Comparison of ENCODE assay signal across 8 mouse cellular contexts in genomic region chr13:51847979-51848480, GRCm38 (mm10). TPM values are rescaled to one million over a fixed set of nuclear protein-coding genes. Genes with fewer than 3 reads are reported as not detected.
A peak's percentile ranks its signal among the peaks of the same experiment; 100 is the strongest.
DNase-seq lines count a peak whose midpoint lies in the region; ATAC-seq and TF ChIP-seq lines count a peak whose summit lies in the region.

No protein-coding gene starts in this region.

- H3K9ac ChIP-seq in CH12.LX (ENCODE audit: insufficient read depth, low read depth), result peak overlapping the region; percentile 53; the same call in 1 of the 2 replicates
- H3K9ac ChIP-seq in forebrain, embryonic 14.5 days (ENCODE audit: low read length), result peak overlapping the region; percentile 79
- H3K9ac ChIP-seq in neural tube, embryonic 15.5 days (replicated peaks), result peak overlapping the region; percentile 63

- under 1% methylated on average over 31 of the region's 31 CpGs for WGBS in forebrain, embryonic 14.5 days
- under 1% methylated on average over 31 of the region's 31 CpGs for WGBS in neural tube, embryonic 15.5 days

- H3K79me2 ChIP-seq in CH12.LX (replicated peaks; ENCODE audit: control insufficient read depth, extremely low read depth, insufficient read depth, poor library complexity, severe bottlenecking), result no peaks in the 10 kb centered on the region

- intact Hi-C loops in heart, postnatal 10 days (cut with DNase I), result loop anchor here (2.0 to 5.0 kb wide), 5 partner anchors 55 to 289 kb away; no protein-coding TSS in a partner anchor

- no peak for TF ChIP-seq EP300 in CH12.LX (IDR thresholded peaks at IDR 0.05; ENCODE audit: low read length)

- no peak for TF ChIP-seq POLR2A in CH12.LX (IDR thresholded peaks at IDR 0.05; ENCODE audit: low read depth, low read length)

- peak; percentile 41 for TF ChIP-seq RAD21 in CH12.LX (IDR thresholded peaks at IDR 0.05; ENCODE audit: low read depth, low read length)

- peaks cover 36% of the 10 kb centered on the region for H3K27me3 ChIP-seq in CH12.LX (replicated peaks)
- peaks cover 11% of the 10 kb centered on the region for H3K27me3 ChIP-seq in forebrain, embryonic 14.5 days (replicated peaks; ENCODE audit: control insufficient read depth, insufficient read depth, low read length)
- H3K27me3 ChIP-seq in neural tube, embryonic 15.5 days (replicated peaks), result peaks cover 19% of the 10 kb centered on the region; the same call in 1 of the 2 replicates

- ATAC-seq in cerebellum, adult (ENCODE audit: insufficient number of reproducible peaks, low FRiP score, low TSS enrichment), result peak; percentile 56
- ATAC-seq in forebrain, embryonic 14.5 days, result no peak
- peak; percentile 43 for ATAC-seq in neural tube, embryonic 15.5 days (ENCODE audit: low FRiP score)

- dilution Hi-C loops in CH12.LX (cut with MboI; ENCODE audit: extremely low pct_ligation_motif_present, extremely low pct_unique_long_range_greater_than_20kb, low sequenced_read_pairs), result loop anchor here (25.0 kb wide), 1 partner anchor 339 kb away; no protein-coding TSS in a partner anchor

- H3K36me3 ChIP-seq in CH12.LX (replicated peaks in 1 of 2; ENCODE audit: control insufficient read depth in 1 of 2, insufficient read depth in 1 of 2, low read length in 1 of 2), result no peaks in the 10 kb centered on the region
- H3K36me3 ChIP-seq in forebrain, embryonic 14.5 days (ENCODE audit: control insufficient read depth, insufficient read depth, low read length), result no peaks in the 10 kb centered on the region
- H3K36me3 ChIP-seq in neural tube, embryonic 15.5 days, result no peaks in the 10 kb centered on the region

- peaks cover 8 to 40% of the 10 kb centered on the region in 2 experiments for H3K4me1 ChIP-seq in CH12.LX (ENCODE audit: control insufficient read depth in 1 of 2, insufficient read depth in 2 of 2)
- H3K4me1 ChIP-seq in forebrain, embryonic 14.5 days (ENCODE audit: control insufficient read depth, insufficient read depth, low read length), result peaks cover 15% of the 10 kb centered on the region
- peaks cover 51% of the 10 kb centered on the region for H3K4me1 ChIP-seq in neural tube, embryonic 15.5 days

- peak overlapping the region; percentile 93 for H3K4me2 ChIP-seq in CH12.LX (ENCODE audit: insufficient read depth, low read depth, poor library complexity, severe bottlenecking)
- peak overlapping the region; percentile 87 for H3K4me2 ChIP-seq in forebrain, embryonic 14.5 days (ENCODE audit: low read length)
- peak overlapping the region; percentile 91 for H3K4me2 ChIP-seq in neural tube, embryonic 15.5 days

- DNase-seq in CH12.LX (ENCODE audit: extremely low read depth), result peak; percentile 66
- peak; percentile 79 for DNase-seq in forebrain, embryonic 14.5 days (ENCODE audit: low spot score)
- DNase-seq in heart, postnatal 10 days, result peak; percentile 87 to 91
- peak; percentile 74 to 86 for DNase-seq in layer of hippocampus, adult 18-20 months (ENCODE audit: low spot score in 2 of 2)
- peak; percentile 86 to 87 for DNase-seq in lung, adult 18-20 months
- peak; percentile 88 for DNase-seq in testis, postnatal 10 days (ENCODE audit: low spot score)

- H3K9me3 ChIP-seq in CH12.LX (replicated peaks; ENCODE audit: low read length), result no peaks in the 10 kb centered on the region
- H3K9me3 ChIP-seq in forebrain, embryonic 14.5 days (replicated peaks; ENCODE audit: control insufficient read depth, low read length), result no peaks in the 10 kb centered on the region
- H3K9me3 ChIP-seq in neural tube, embryonic 15.5 days (replicated peaks), result no peaks in the 10 kb centered on the region

- in situ Hi-C loops in CH12.LX (cut with MboI; ENCODE audit: low pct_ligation_motif_present, low pct_unique_long_range_greater_than_20kb, low sequenced_read_pairs), result loop anchor here (5.0 to 25.0 kb wide), 6 partner anchors 117 to 1139 kb away; partner anchors contain the start of gene Nfil3

- peak overlapping the region; percentile 60 to 84 (median 61) for H3K4me3 ChIP-seq in CH12.LX (replicated peaks in 1 of 3; ENCODE audit: low read depth in 2 of 3, low read length in 2 of 3, poor library complexity in 1 of 3)
- peak overlapping the region; percentile 69 for H3K4me3 ChIP-seq in forebrain, embryonic 14.5 days (ENCODE audit: low read depth, low read length)
- H3K4me3 ChIP-seq in neural tube, embryonic 15.5 days (replicated peaks), result peak overlapping the region; percentile 49

- peak in 1 of 2 experiments; percentile 59; a peak in 2 of 4 replicates for TF ChIP-seq CTCF in CH12.LX (conservative IDR thresholded peaks at IDR 0.05 in 1 of 2, IDR thresholded peaks at IDR 0.05 in 1 of 2; ENCODE audit: low read depth in 2 of 2, low read length in 2 of 2)

- H3K27ac ChIP-seq in CH12.LX (ENCODE audit: insufficient read depth, low read depth), result no peak overlapping the region
- H3K27ac ChIP-seq in forebrain, embryonic 14.5 days (ENCODE audit: low read depth, low read length), result peak overlapping the region; percentile 89
- H3K27ac ChIP-seq in neural tube, embryonic 15.5 days (replicated peaks), result peak overlapping the region; percentile 79

TF ChIP-seq in CH12.LX, 34 proteins besides CTCF, POLR2A, EP300 and RAD21:
- TF ChIP-seq ZNF384 (IDR thresholded peaks at IDR 0.05; ENCODE audit: low read depth, low read length) (no peak), MEF2A (IDR thresholded peaks at IDR 0.05; ENCODE audit: borderline replicate concordance, low read depth, low read length) (no peak), MXI1 (IDR thresholded peaks at IDR 0.05; ENCODE audit: low read depth, low read length) (no peak), MAFK (IDR thresholded peaks at IDR 0.05; ENCODE audit: insufficient replicate concordance, low read length) (no peak), BHLHE40 (IDR thresholded peaks at IDR 0.05; ENCODE audit: low read depth, low read length) (peak; percentile 29; the same call in 1 of the 2 replicates), USF1 (IDR thresholded peaks at IDR 0.05; ENCODE audit: low read depth, low read length) (no peak), POLR2AphosphoS2 (IDR thresholded peaks at IDR 0.05; ENCODE audit: low read depth, low read length) (no peak), PAX5 (IDR thresholded peaks at IDR 0.05; ENCODE audit: low read length) (no peak), JUN (IDR thresholded peaks at IDR 0.05; ENCODE audit: insufficient read depth, low read depth, low read length) (no peak), UBTF (IDR thresholded peaks at IDR 0.05; ENCODE audit: low read depth, low read length) (0 out of 2 replicates have a peak, but pooled peaks have one; percentile 22), NELFE (IDR thresholded peaks at IDR 0.05; ENCODE audit: low read depth, low read length) (no peak), GABPA (IDR thresholded peaks at IDR 0.05; ENCODE audit: insufficient replicate concordance, low read depth, low read length) (no peak), HCFC1 (IDR thresholded peaks at IDR 0.05; ENCODE audit: low read depth, low read length) (no peak), TCF12 (IDR thresholded peaks at IDR 0.05; ENCODE audit: low read depth, low read length) (no peak), ZKSCAN1 (IDR thresholded peaks at IDR 0.05; ENCODE audit: borderline replicate concordance, low read depth, low read length) (no peak), SMC3 (IDR thresholded peaks at IDR 0.05; ENCODE audit: low read depth, low read length) (peak; percentile 30; the same call in 1 of the 2 replicates), USF2 (conservative IDR thresholded peaks at IDR 0.05; ENCODE audit: low read depth, low read length) (no peak), JUND (conservative IDR thresholded peaks at IDR 0.05; ENCODE audit: low read depth, low read length) (no peak), MAX (IDR thresholded peaks at IDR 0.05; ENCODE audit: low read length) (no peak), ELF1 (IDR thresholded peaks at IDR 0.05; ENCODE audit: low read depth, low read length) (no peak), ZC3H11A (IDR thresholded peaks at IDR 0.05; ENCODE audit: low read depth, low read length) (no peak), IRF4 (IDR thresholded peaks at IDR 0.05; ENCODE audit: low read depth, low read length) (no peak), CHD2 (IDR thresholded peaks at IDR 0.05; ENCODE audit: low read length) (no peak), CHD1 (IDR thresholded peaks at IDR 0.05; ENCODE audit: low read depth, low read length) (no peak), KAT2A (IDR thresholded peaks at IDR 0.05; ENCODE audit: insufficient replicate concordance, low read length) (no peak), MYC (IDR thresholded peaks at IDR 0.05; ENCODE audit: low read depth, low read length) (no peak), ZMIZ1 (IDR thresholded peaks at IDR 0.05; ENCODE audit: low read depth, low read length) (no peak), NRF1 (IDR thresholded peaks at IDR 0.05; ENCODE audit: low read depth, low read length) (no peak), SIN3A (IDR thresholded peaks at IDR 0.05; ENCODE audit: low read length) (peak; percentile 23; the same call in 1 of the 2 replicates), TBP (conservative IDR thresholded peaks at IDR 0.05; ENCODE audit: low read depth, low read length) (no peak), RCOR1 (conservative IDR thresholded peaks at IDR 0.05; ENCODE audit: low read depth, low read length) (no peak), E2F4 (IDR thresholded peaks at IDR 0.05; ENCODE audit: insufficient replicate concordance, low read depth, low read length) (no peak), MAZ (IDR thresholded peaks at IDR 0.05; ENCODE audit: low read depth, low read length) (no peak), ETS1 (conservative IDR thresholded peaks at IDR 0.05; ENCODE audit: low read depth, low read length) (no peak)

RNA-seq across cellular contexts. Expression of gene Gadd45g, which starts 1.6 kb away (rescaled TPM):
- 1.2 and 2.7 TPM in 2 replicates for total RNA-seq in CH12.LX (2012; rRNA removed)
- 2.5 and 3.1 TPM in 2 replicates for total RNA-seq in CH12.LX (2014; rRNA removed)
- polyA plus RNA-seq in CH12.LX (2012; ENCODE audit: insufficient read length, low read depth), result 2.9 and 3.6 TPM in 2 replicates
- 112 and 132 TPM in 2 replicates for polyA plus RNA-seq in forebrain, embryonic 14.5 days (2014; fragmentation: Nextera tagmentation; extraction: Ambion mirVana)
- 10 to 100 TPM; 27.8 to 37.9 TPM for total RNA-seq in heart, postnatal 10 days (2021)
- 10 to 100 TPM; 21.9 to 22.9 TPM for total RNA-seq in layer of hippocampus, adult 18-20 months (2021)
- 32.1 and 35.4 TPM in 2 replicates for polyA plus RNA-seq in neural tube, embryonic 15.5 days (2015; fragmentation: Nextera tagmentation; extraction: Ambion mirVana)

RNA-seq across cellular contexts. Expression of gene Sema4d, which starts 54.5 kb away (rescaled TPM):
- total RNA-seq in CH12.LX (2012; rRNA removed) (16.7 and 17.8 TPM in 2 replicates), CH12.LX (2014; rRNA removed) (9.8 and 12.8 TPM in 2 replicates)
- polyA plus RNA-seq in CH12.LX (2012; ENCODE audit: insufficient read length, low read depth), result 57.6 and 67.1 TPM in 2 replicates
- 12.7 and 22.1 TPM in 2 replicates for polyA plus RNA-seq in forebrain, embryonic 14.5 days (2014; fragmentation: Nextera tagmentation; extraction: Ambion mirVana)
- total RNA-seq in heart, postnatal 10 days (2021), result 10 to 100 TPM; 69.1 to 79.5 TPM
- total RNA-seq in layer of hippocampus, adult 18-20 months (2021), result 10 to 100 TPM; 78.8 to 79.1 TPM
- 15.2 and 17.9 TPM in 2 replicates for polyA plus RNA-seq in neural tube, embryonic 15.5 days (2015; fragmentation: Nextera tagmentation; extraction: Ambion mirVana)

Comparison
In these comparisons a context has a peak if more than half of its experiments do, and no peak if none do; other contexts are left out.
1. RNA of gene Gadd45g, which starts 1.6 kb away (total RNA-seq): 27.8 to 37.9 TPM in heart, postnatal 10 days and 21.9 to 22.9 TPM in layer of hippocampus, adult 18-20 months; 1.2 to 3.1 TPM in CH12.LX; every median in the first group is over 4 times any median in the second.
2. Peak in every context shown above with its lines, with median percentiles within 50 percentile points of each other: DNase-seq, H3K4me2 ChIP-seq, H3K4me3 ChIP-seq and H3K9ac ChIP-seq.